Mouse (Mus musculus) gastrocnemius, adult 18-20 months (tissue): ENCODE data around the gene Gm21985. TPM values are rescaled to one million over a fixed set of nuclear protein-coding genes. Genes with fewer than 3 reads are reported as not detected.

Experiments
- total RNA-seq, 2 experiments: library from RNA; stranded (reverse); gene quantifications; 2 replicates each; pipeline ENCODE4 v1.2.3; 2021

The Gm21985 gene
- total RNA-seq, 2 experiments from 2014 or later, result 0.24 to 0.80 TPM

Other genes starting within 250 kb of the Gm21985 start
- not detected for gene Olfr1311, start 241.9 kb upstream of the Gm21985 start, total RNA-seq
- gene Olfr1312, start 216.1 kb upstream of the Gm21985 start, total RNA-seq, result not detected
- not detected for gene Olfr1313, start 188.5 kb upstream of the Gm21985 start, total RNA-seq
- gene Olfr1314, start 169.5 kb upstream of the Gm21985 start, total RNA-seq, result not detected
- not detected for gene Olfr1315-ps1, start 150.9 kb upstream of the Gm21985 start, total RNA-seq
- not detected for gene Olfr1316, start 131.3 kb upstream of the Gm21985 start, total RNA-seq
- gene Olfr1317, start 126.0 kb upstream of the Gm21985 start, total RNA-seq, result not detected
- not detected for gene Olfr1318, start 112.1 kb upstream of the Gm21985 start, total RNA-seq
- 1 to 10 TPM in 1 of 2 experiments, under 1 TPM in 1; 0.82 to 1.1 TPM for gene Lpcat4, start 26.8 kb upstream of the Gm21985 start, total RNA-seq
- gene Nutm1, start 7.0 kb upstream of the Gm21985 start, total RNA-seq, result not detected
- gene Nop10, start 4.4 kb upstream of the Gm21985 start, total RNA-seq, result 10 to 100 TPM; 52.3 to 59.1 TPM
- gene Slc12a6, start 489 bp upstream of the Gm21985 start, total RNA-seq, result 10 to 100 TPM; 26.2 to 26.4 TPM
- gene Emc4, start 101.7 kb downstream of the Gm21985 start, total RNA-seq, result 10 to 100 TPM; 72.7 to 77.9 TPM
- 1 to 10 TPM; 2.7 to 3.2 TPM for gene Katnbl1, start 112.9 kb downstream of the Gm21985 start, total RNA-seq
- 10 to 100 TPM; 12.8 to 13.4 TPM for gene Emc7, start 188.7 kb downstream of the Gm21985 start, total RNA-seq
- gene Chrm5, start 214.5 kb downstream of the Gm21985 start, total RNA-seq, result not detected
- gene Aven, start 226.7 kb downstream of the Gm21985 start, total RNA-seq, result 10 to 100 TPM; 11.1 to 15.5 TPM